Mouse (Mus musculus) fibroblast of lung, adult 2 months (primary cell): ENCODE measurements around the gene Gm14305.
"Not testable (repeated sequence)": the region's sequence is repeated elsewhere in the genome, so short reads cannot be mapped to it uniquely, and the experiment has no call there.

Experiments used
- DNase-seq: peaks from one replicate; pipeline ENCODE4 v3.0.0-alpha.2; 2011; ENCODE audit warnings: low read depth

The Gm14305 gene

DNA sequence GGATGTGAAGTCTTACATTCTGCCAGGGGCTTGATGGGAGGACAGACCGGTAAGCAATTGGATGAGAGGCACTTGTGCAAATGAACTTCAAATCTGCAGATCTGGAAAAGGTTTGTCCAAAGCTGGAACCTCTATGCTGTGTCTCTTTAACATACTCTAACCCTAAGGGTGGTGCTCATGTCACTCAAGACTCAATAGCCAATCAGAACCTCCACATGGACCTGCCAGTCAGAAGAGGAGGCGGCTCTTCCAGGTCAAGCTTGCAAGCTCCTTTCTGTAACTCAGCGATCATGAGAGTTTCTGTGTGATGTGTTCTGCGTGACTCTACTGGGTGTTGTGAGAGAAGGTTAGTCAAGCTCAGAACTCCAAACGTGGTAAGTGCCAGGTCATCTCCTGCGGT is at the start of gene Gm14305:
Gene Gm14305, plus strand, starts transcription at position 278 of the 400 bp plus-strand sequence.
- not testable (repeated sequence) for DNase-seq

DNA sequence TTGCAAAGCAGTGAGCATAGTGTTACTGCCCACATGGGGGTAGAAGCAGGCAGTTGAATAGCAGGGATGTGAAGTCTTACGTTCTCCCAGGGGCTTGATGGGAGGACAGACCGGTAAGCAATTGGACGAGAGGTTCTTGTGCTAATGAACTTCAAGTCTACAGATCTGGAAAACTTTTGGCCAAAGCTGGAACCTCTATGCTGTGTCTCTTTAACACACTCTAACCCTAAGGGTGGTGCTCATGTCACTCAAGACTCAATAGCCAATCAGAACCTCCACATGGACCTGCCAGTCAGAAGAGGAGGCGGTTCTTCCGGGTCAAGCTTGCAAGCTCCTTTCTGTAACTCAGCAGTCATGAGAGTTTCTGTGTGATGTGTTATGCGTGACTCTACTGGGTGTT is 37.9 kb upstream of the Gm14305 start, which contains the start of gene Zfp973:
Gene Zfp973, plus strand, starts transcription at position 301 of the 400 bp plus-strand sequence.
- not testable (repeated sequence) for DNase-seq
